Mouse (Mus musculus) small intestine, adult 2 months (tissue): ENCODE data around the gene Actr2. TPM values are rescaled to one million over a fixed set of nuclear protein-coding genes. Genes with fewer than 3 reads are reported as not detected.

Experiments used
- H3K27ac ChIP-seq: fragments of 200-500 bp; 2 replicates; pipeline ENCODE4 v1.5.1; 2012; ENCODE audit warnings: low read depth, low read length, control low read depth, inconsistent platforms; ENCODE audit not compliant: insufficient read depth
- H3K27me3 ChIP-seq: fragments of 200-500 bp; 2 replicates; pipeline ENCODE4 v1.6.1; 2012; ENCODE audit warnings: mild to moderate bottlenecking, moderate library complexity, low read length, inconsistent platforms; ENCODE audit not compliant: control insufficient read depth, insufficient read depth
- H3K36me3 ChIP-seq: fragments of 200-500 bp; 2 replicates; pipeline ENCODE4 v1.6.1; 2012; ENCODE audit warnings: mild to moderate bottlenecking, low read length, control low read depth, inconsistent platforms; ENCODE audit not compliant: control insufficient read depth, insufficient read depth
- H3K4me1 ChIP-seq: fragments of 200-500 bp; 2 replicates; pipeline ENCODE4 v1.6.1; 2012; ENCODE audit warnings: low read length, inconsistent platforms, mixed read lengths; ENCODE audit not compliant: control insufficient read depth, insufficient read depth, insufficient read length
- H3K4me3 ChIP-seq: fragments of 200-500 bp; 2 replicates; pipeline ENCODE4 v1.5.1; 2012; ENCODE audit warnings: low read depth, mild to moderate bottlenecking, control low read depth, inconsistent platforms, low read length, moderate library complexity
- CTCF ChIP-seq: fragments of 200-500 bp; IDR thresholded peaks from 2 replicates; pipeline ENCODE4 v1.5.1; 2012; ENCODE audit warnings: low read depth, mild to moderate bottlenecking, control low read depth, inconsistent platforms, low read length, moderate library complexity, mixed read lengths; ENCODE audit not compliant: insufficient replicate concordance, insufficient read length; ENCODE audit errors: extremely low read depth
- POLR2A ChIP-seq: fragments of 200-500 bp; IDR thresholded peaks from 2 replicates; pipeline ENCODE4 v1.6.1; 2012; ENCODE audit warnings: low read depth, mild to moderate bottlenecking, control low read depth, inconsistent platforms, low read length, moderate library complexity
- WGBS: fragments of 180-500 bp; shearing (Covaris S2); methylation state at CpG from one replicate; pipeline ENCODE4 v1.1.7; 2018; 5-methylcytosine and 5-hydroxymethylcytosine counted together
- polyA plus RNA-seq: library from polyadenylated mRNA; depleted of rRNA; stranded (reverse); fragments of >200 nt; gene quantifications from 2 replicates; pipeline ENCODE4 v1.2.3, GENCODE M21; 2012

The Actr2 gene
- polyA plus RNA-seq, 1 experiment, result 10.7 TPM

- Histone ChIP-seq H3K27me3 (no peaks in the 10 kb centered on the region), H3K4me3 (no peak overlapping the region), H3K4me1 (no peaks in the 10 kb centered on the region), H3K27ac (no peak overlapping the region), H3K36me3 (no peaks in the 10 kb centered on the region)
- 86% methylated on average over 4 of the region's 4 CpGs for WGBS
- TF ChIP-seq CTCF, result no peak
- TF ChIP-seq POLR2A, result no peak
Observed at GRCm38 (mm10) chr11:20042106-20042505, 70.6 kb downstream of the Actr2 start.

GRCm38 (mm10) chr11:20041164-20041920, 71.4 kb downstream of the Actr2 start:
- no peaks in the 10 kb centered on the region for H3K27me3 ChIP-seq
- no peaks in the 10 kb centered on the region for H3K36me3 ChIP-seq
- WGBS, result 45% methylated on average over 6 of the region's 6 CpGs
- no peak overlapping the region for H3K4me3 ChIP-seq
- TF ChIP-seq POLR2A (no peak), CTCF (no peak)
- no peaks in the 10 kb centered on the region for H3K4me1 ChIP-seq
- no peak overlapping the region for H3K27ac ChIP-seq

DNA sequence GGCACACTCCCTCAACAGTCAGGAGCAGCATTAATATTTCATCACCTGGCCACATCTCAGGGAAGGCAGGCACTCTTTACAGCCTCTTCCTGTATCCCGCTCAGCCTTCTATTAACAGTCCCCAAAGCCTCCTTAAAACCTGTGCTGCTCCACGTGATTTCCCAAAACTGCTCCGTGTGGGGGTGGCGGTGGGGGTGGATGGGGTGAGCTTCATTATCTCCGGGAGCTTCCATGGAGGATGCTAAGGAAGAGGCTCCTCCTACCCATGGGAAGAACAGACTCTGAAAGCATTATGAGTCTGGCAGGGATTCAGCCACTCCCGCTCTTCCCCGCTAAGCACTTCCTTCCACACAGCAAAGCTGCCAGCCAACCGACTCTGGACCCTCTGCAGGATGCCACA, 74.0 kb downstream of the Actr2 start:
- Histone ChIP-seq H3K27me3 (no peaks in the 10 kb centered on the region), H3K4me3 (no peak overlapping the region), H3K4me1 (peaks cover 7% of the 10 kb centered on the region), H3K27ac (no peak overlapping the region), H3K36me3 (no peaks in the 10 kb centered on the region)
- TF ChIP-seq POLR2A (no peak), CTCF (no peak)
- WGBS, result 42% methylated on average over 8 of the region's 8 CpGs

- TF ChIP-seq POLR2A, result no peak
- no peak for TF ChIP-seq CTCF
Observed at GRCm38 (mm10) chr11:20037739-20038138, 75.0 kb downstream of the Actr2 start.

GRCm38 (mm10) chr11:20035972-20036371, 76.7 kb downstream of the Actr2 start:
- WGBS, result 85% methylated on average over 7 of the region's 7 CpGs
- Histone ChIP-seq H3K4me3 (no peak overlapping the region), H3K4me1 (peaks cover 7% of the 10 kb centered on the region), H3K36me3 (no peaks in the 10 kb centered on the region), H3K27me3 (no peaks in the 10 kb centered on the region), H3K27ac (no peak overlapping the region)
- TF ChIP-seq POLR2A, result no peak
- no peak for TF ChIP-seq CTCF

More at GRCm38 (mm10) chr11:20037739-20038138, 75.0 kb downstream of the Actr2 start:
- H3K27ac ChIP-seq, result no peak overlapping the region
- no peaks in the 10 kb centered on the region for H3K36me3 ChIP-seq
- no peaks in the 10 kb centered on the region for H3K27me3 ChIP-seq
- WGBS, result 76% methylated on average over 4 of the region's 4 CpGs
- no peak overlapping the region for H3K4me3 ChIP-seq
- H3K4me1 ChIP-seq, result peaks cover 7% of the 10 kb centered on the region

GRCm38 (mm10) chr11:20035343-20035928, 77.3 kb downstream of the Actr2 start:
- WGBS, result 22% methylated on average over 11 of the region's 11 CpGs
- Histone ChIP-seq H3K4me3 (no peak overlapping the region), H3K36me3 (no peaks in the 10 kb centered on the region), H3K27ac (no peak overlapping the region), H3K27me3 (no peaks in the 10 kb centered on the region), H3K4me1 (peaks cover 7% of the 10 kb centered on the region)
- TF ChIP-seq CTCF (no peak), POLR2A (no peak)

- H3K27ac ChIP-seq, result no peak overlapping the region
- no peaks in the 10 kb centered on the region for H3K36me3 ChIP-seq
- no peak overlapping the region for H3K4me3 ChIP-seq
- peaks cover 7% of the 10 kb centered on the region for H3K4me1 ChIP-seq
- H3K27me3 ChIP-seq, result no peaks in the 10 kb centered on the region
- WGBS, result 62% methylated on average over 14 of the region's 14 CpGs
- TF ChIP-seq CTCF, result no peak
- no peak for TF ChIP-seq POLR2A
Observed at GRCm38 (mm10) chr11:20034337-20034947, 78.3 kb downstream of the Actr2 start.
